Mouse (Mus musculus) embryonic facial prominence, embryonic 14.5 days (tissue): ENCODE measurements around the gene Aqp9. TPM values are rescaled to one million over a fixed set of nuclear protein-coding genes. Genes with fewer than 3 reads are reported as not detected.

Experiments used
- ATAC-seq: fragments of 200-750 bp; cut with Nextera tagmentation; 2 replicates; pipeline ENCODE4 v1.8.0; 2017; ENCODE audit warnings: low read depth, moderate number of reproducible peaks, moderate TSS enrichment
- DNase-seq: peaks from one replicate; pipeline ENCODE4 v3.0.0-alpha.2; 2015; ENCODE audit warnings: low spot score
- H3K27ac ChIP-seq: fragments of 300-500 bp; sonication (generic); replicated peaks from 2 replicates; pipeline ENCODE4 v1.5.1; 2014; ENCODE audit warnings: low read depth, mild to moderate bottlenecking, low read length, moderate library complexity
- H3K27me3 ChIP-seq: fragments of 300-500 bp; sonication (generic); replicated peaks from 2 replicates; pipeline ENCODE4 v1.6.1; 2014; ENCODE audit warnings: low read length; ENCODE audit not compliant: control insufficient read depth, insufficient read depth
- H3K36me3 ChIP-seq: fragments of 300-500 bp; sonication (generic); 2 replicates; pipeline ENCODE4 v1.6.1; 2014; ENCODE audit warnings: low read length, mixed read lengths; ENCODE audit not compliant: control insufficient read depth, insufficient read depth
- H3K4me1 ChIP-seq: fragments of 300-500 bp; sonication (generic); 2 replicates; pipeline ENCODE4 v1.6.1; 2014; ENCODE audit warnings: antibody characterized with exemption, low read length; ENCODE audit not compliant: control insufficient read depth, insufficient read depth
- H3K4me2 ChIP-seq: fragments of 300-500 bp; sonication (generic); 2 replicates; pipeline ENCODE4 v1.6.1; 2014; ENCODE audit warnings: low read depth, mild to moderate bottlenecking, low read length, moderate library complexity, mixed read lengths
- H3K4me3 ChIP-seq: fragments of 300-500 bp; sonication (generic); 2 replicates; pipeline ENCODE4 v1.5.1; 2014; ENCODE audit warnings: low read depth, mild to moderate bottlenecking, low read length
- H3K9ac ChIP-seq: fragments of 300-500 bp; sonication (generic); 2 replicates; pipeline ENCODE4 v1.6.1; 2014; ENCODE audit warnings: low read depth, mild to moderate bottlenecking, low read length, moderate library complexity, mixed read lengths
- H3K9me3 ChIP-seq: fragments of 300-500 bp; sonication (generic); 2 replicates; pipeline ENCODE4 v1.6.1; 2016; ENCODE audit warnings: low read length; ENCODE audit not compliant: control insufficient read depth
- WGBS: fragments of 180-500 bp; shearing (Covaris S2); extraction: QIAGEN DNeasy Blood & Tissue Kit; methylation state at CpG from one replicate; pipeline ENCODE4 v1.1.7; 2014; 5-methylcytosine and 5-hydroxymethylcytosine counted together
- polyA plus RNA-seq: library from polyadenylated mRNA; unstranded; fragments of >200 nt; fragmentation: Nextera tagmentation; extraction: Ambion mirVana; gene quantifications from 2 replicates; pipeline ENCODE4 v1.2.1, GENCODE M21; 2014

The Aqp9 gene
- polyA plus RNA-seq, 1 experiment from 2014 or later, result 0.68 TPM

- no peaks in the 10 kb centered on the region for H3K36me3 ChIP-seq
- H3K4me2 ChIP-seq, result no peak overlapping the region
- H3K4me1 ChIP-seq, result peaks cover 12% of the 10 kb centered on the region; the same call in 1 of the 2 replicates
- 86% methylated on average over 6 of the region's 6 CpGs for WGBS
- H3K27ac ChIP-seq, result no peak overlapping the region
- H3K4me3 ChIP-seq, result no peak overlapping the region
- H3K27me3 ChIP-seq, result no peaks in the 10 kb centered on the region
- no peaks in the 10 kb centered on the region for H3K9me3 ChIP-seq
- ATAC-seq, result no peak
- no peak overlapping the region for H3K9ac ChIP-seq
- DNase-seq, result no peak
Observed at GRCm38 (mm10) chr9:71165061-71165460, 3.4 kb downstream of the Aqp9 start.

- no peaks in the 10 kb centered on the region for H3K9me3 ChIP-seq
Observed at GRCm38 (mm10) chr9:71164353-71164752, 4.1 kb downstream of the Aqp9 start.

GRCm38 (mm10) chr9:71162858-71163740 lies 5.4 kb downstream of the Aqp9 start:
- Histone ChIP-seq H3K36me3 (no peaks in the 10 kb centered on the region), H3K9me3 (no peaks in the 10 kb centered on the region), H3K4me2 (no peak overlapping the region), H3K4me3 (no peak overlapping the region), H3K27ac (no peak overlapping the region), H3K9ac (no peak overlapping the region), H3K4me1 (peaks cover 12% of the 10 kb centered on the region; the same call in 1 of the 2 replicates), H3K27me3 (no peaks in the 10 kb centered on the region)
- DNase-seq (no peak), ATAC-seq (no peak)
- WGBS, result 56% methylated on average over 12 of the region's 12 CpGs

More at GRCm38 (mm10) chr9:71164353-71164752, 4.1 kb downstream of the Aqp9 start:
- ATAC-seq, result no peak
- Histone ChIP-seq H3K4me2 (no peak overlapping the region), H3K4me3 (no peak overlapping the region), H3K9ac (no peak overlapping the region), H3K27me3 (no peaks in the 10 kb centered on the region), H3K4me1 (peaks cover 12% of the 10 kb centered on the region; the same call in 1 of the 2 replicates), H3K27ac (no peak overlapping the region), H3K36me3 (no peaks in the 10 kb centered on the region)
- 62% methylated on average over 3 of the region's 3 CpGs for WGBS
- no peak for DNase-seq

GRCm38 (mm10) chr9:71162131-71162857 lies 6.2 kb downstream of the Aqp9 start:
- WGBS, result 80% methylated on average over 8 of the region's 8 CpGs
- H3K9ac ChIP-seq, result no peak overlapping the region
- H3K4me1 ChIP-seq, result peaks cover 5% of the 10 kb centered on the region; the same call in 1 of the 2 replicates
- no peaks in the 10 kb centered on the region for H3K36me3 ChIP-seq
- no peaks in the 10 kb centered on the region for H3K9me3 ChIP-seq
- no peak overlapping the region for H3K27ac ChIP-seq
- ATAC-seq (no peak), DNase-seq (no peak)
- H3K4me2 ChIP-seq, result no peak overlapping the region
- no peaks in the 10 kb centered on the region for H3K27me3 ChIP-seq
- H3K4me3 ChIP-seq, result no peak overlapping the region

- H3K4me3 ChIP-seq, result no peak overlapping the region
- H3K36me3 ChIP-seq, result no peaks in the 10 kb centered on the region
- DNase-seq, result no peak
- H3K27ac ChIP-seq, result no peak overlapping the region
- H3K4me2 ChIP-seq, result no peak overlapping the region
- no peaks in the 10 kb centered on the region for H3K9me3 ChIP-seq
- H3K27me3 ChIP-seq, result no peaks in the 10 kb centered on the region
- H3K9ac ChIP-seq, result no peak overlapping the region
- no peaks in the 10 kb centered on the region for H3K4me1 ChIP-seq
- WGBS, result 78% methylated on average over 13 of the region's 13 CpGs
- no peak for ATAC-seq
Observed at GRCm38 (mm10) chr9:71160849-71161711, 7.4 kb downstream of the Aqp9 start.

GRCm38 (mm10) chr9:71159686-71160085 lies 8.8 kb downstream of the Aqp9 start:
- WGBS, result 80% methylated on average over 5 of the region's 5 CpGs
- no peak for DNase-seq
- no peaks in the 10 kb centered on the region for H3K27me3 ChIP-seq
- H3K9me3 ChIP-seq, result no peaks in the 10 kb centered on the region
- no peak overlapping the region for H3K4me3 ChIP-seq
- H3K9ac ChIP-seq, result no peak overlapping the region
- ATAC-seq, result no peak
- no peaks in the 10 kb centered on the region for H3K4me1 ChIP-seq
- H3K27ac ChIP-seq, result no peak overlapping the region
- H3K36me3 ChIP-seq, result no peaks in the 10 kb centered on the region
- no peak overlapping the region for H3K4me2 ChIP-seq

GRCm38 (mm10) chr9:71159060-71159626 lies 9.3 kb downstream of the Aqp9 start:
- no peaks in the 10 kb centered on the region for H3K36me3 ChIP-seq
- no peak for ATAC-seq
- H3K4me1 ChIP-seq, result no peaks in the 10 kb centered on the region
- DNase-seq, result no peak
- no peaks in the 10 kb centered on the region for H3K27me3 ChIP-seq
- H3K9ac ChIP-seq, result no peak overlapping the region
- no peaks in the 10 kb centered on the region for H3K9me3 ChIP-seq
- 83% methylated on average over 7 of the region's 7 CpGs for WGBS
- no peak overlapping the region for H3K27ac ChIP-seq
- H3K4me2 ChIP-seq, result no peak overlapping the region
- H3K4me3 ChIP-seq, result no peak overlapping the region
